Mouse (Mus musculus) 3T3-L1 (cell line): ENCODE data around the gene Htr1b.
A peak's percentile ranks its signal among the peaks of the same experiment; 100 is the strongest.

Experiments used
- DNase-seq: peaks from one replicate; pipeline ENCODE4 v3.0.0-alpha.2; 2015; ENCODE audit warnings: low read depth, low spot score

Htr1b gene

GRCm38 (mm10) chr9:81633437-81633973, at the start of gene Htr1b:
Htr1b (minus strand) TSS chr9:81633828.
- DNase-seq: no peak

DNA sequence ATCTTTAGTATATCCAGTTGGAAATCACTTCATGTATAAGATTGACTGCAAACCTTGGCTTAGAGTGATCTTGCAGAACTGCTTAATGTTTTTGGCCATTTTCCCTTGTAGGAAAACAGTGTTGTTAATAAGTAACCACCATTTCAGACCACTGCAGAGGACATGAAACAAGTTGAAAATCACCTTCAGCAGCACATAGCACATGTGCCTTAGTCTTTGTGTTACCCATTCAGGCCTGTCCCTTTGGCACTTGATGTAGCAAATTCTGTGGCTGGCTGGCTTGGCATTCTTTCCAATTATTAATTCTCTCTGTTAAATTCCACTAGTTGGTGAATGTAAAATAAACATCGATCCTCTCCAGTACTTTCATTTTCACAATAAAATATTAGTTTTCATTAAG, 43.1 kb upstream of the Htr1b start:
- no peak for DNase-seq

GRCm38 (mm10) chr9:81637486-81637885, 3.9 kb upstream of the Htr1b start:
- DNase-seq: no peak

GRCm38 (mm10) chr9:81635109-81635508, 1.5 kb upstream of the Htr1b start:
- DNase-seq: no peak

DNA sequence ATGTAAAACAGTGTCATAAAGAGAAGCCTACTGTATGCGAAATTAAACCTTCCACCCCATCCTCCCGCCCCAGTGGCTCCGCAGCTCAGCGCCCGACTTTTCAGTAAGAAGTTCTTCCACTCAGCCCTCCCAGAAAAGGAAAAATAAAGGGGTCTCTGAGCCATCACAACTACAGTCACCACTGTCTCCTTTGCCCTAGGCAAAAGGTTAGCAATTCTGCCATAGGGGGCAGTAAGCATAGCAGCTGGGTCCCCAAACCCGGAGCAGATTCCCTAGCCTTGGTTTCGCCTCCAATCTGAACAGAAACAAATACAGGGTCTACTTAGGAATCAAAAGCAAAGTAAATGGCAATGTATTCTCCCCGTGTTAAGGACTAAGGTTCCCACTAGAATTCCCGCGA, 535 bp upstream of the Htr1b start:
- DNase-seq: no peak

DNA sequence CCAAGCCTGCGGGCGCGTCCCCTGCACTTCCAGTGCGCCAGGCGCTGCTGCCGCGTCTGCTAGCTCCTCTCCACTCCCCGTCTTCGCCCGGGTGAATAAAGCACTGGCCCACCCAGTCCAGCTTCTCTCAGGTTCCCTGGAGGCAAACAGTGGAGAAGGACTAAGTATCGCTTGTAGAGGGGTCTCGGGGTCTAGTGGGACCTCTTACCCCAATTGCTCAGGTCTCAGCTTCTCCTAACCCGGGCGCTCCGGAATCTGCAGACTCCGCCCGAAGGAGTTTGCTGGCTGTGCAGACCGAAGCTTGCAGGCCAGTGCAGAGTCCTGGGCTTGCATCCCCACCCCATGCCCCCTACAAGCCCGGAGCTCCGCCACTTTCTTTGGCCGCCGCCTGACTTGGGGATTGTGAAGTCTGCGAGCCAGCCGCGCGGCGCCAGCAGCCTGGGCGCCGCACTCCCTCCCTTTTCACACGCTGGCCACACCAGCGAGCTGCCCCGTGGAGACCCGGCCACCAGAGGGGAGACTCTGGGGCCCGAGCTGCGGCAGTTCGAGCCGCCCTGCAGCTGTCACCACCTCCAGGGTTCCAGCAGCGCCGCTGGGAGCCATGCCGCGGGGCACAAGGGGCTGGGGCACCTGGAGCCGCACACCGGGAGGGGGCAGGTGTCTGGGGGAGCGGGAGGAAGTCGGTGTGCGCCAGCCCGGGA, 742 bp downstream of the Htr1b start:
- DNase-seq: no peak

DNA sequence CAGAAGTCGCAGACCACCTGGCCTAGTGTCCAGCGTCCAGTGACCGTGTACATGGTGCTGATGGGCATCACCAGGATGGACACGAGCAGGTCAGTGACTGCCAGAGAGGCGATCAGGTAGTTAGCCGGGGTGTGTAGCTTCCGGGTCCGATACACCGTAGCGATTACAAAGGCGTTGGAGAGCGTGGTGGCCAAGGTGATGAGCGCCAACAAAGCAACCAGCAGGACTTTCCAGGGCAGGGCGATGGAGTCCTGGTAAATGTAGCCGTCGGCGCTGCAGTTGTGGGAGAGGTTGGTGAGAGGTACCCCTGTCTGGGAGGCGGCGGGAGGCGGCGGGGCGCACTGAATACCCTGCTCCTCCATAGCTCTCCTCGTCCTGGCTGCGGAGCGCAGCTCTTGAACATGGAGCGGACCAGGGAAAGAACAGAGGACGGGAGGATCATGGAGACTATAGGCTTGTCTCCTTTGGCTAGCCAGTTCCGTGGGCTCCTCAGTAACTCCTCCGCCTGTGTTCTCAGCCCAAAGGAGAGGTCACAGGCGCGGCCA, 1.4 kb downstream of the Htr1b start:
- DNase-seq: no peak

DNA sequence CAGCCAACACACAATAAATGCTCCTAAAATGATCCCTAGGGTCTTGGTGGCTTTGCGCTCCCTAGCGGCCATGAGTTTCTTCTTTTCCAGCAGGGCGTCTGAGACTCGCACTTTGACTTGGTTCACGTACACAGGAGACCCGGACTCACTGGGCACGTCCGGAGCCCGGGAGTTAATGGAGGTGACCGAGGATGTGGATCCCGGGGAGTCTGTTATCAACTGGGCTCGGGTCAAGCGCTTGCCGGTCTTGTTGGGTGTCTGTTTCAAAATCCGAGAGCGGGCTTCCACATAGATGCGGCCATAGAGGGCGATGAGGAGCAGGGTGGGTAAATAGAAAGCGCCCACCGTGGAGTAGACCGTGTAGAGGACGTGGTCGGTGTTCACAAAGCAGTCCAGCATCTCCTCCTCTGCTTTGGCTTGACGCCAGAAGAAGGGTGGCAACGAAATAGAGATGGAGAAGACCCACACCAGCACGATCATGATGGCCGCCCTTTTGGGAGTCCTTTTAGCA, 2.0 kb downstream of the Htr1b start:
- DNase-seq: no peak

DNA sequence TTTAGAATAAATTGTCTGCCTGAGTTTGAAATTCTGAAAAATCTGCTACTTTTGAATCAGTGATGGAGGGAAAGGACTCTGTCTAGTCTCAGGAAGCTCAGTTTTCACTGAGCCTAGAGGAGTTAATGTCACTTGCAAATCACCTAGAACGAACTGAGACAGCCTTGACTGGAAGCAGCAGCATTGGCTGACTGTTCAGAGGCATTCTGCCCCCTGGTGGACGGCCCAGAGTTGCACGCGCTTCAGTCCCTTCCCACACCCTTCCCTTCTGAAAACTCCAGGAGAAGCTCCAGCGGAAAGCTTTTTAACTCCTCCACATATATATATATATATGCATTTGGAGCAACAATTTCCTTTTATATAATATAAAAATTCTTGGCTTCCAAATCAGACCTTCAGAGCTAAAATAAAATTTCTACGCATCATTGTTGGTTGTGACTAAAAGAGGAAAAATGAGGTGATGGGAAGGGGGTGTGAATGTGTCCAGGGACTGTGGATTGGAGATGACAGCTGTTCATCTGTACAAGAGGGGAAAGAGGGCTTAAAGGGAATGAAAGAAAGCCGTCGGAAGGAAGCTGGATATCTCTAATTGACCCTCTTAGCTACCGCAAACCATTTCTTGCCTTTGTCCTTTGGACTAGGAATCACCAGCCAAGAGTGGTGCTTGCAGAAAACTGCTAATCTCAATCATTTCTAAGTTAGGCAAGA, 6.6 kb downstream of the Htr1b start:
- DNase-seq: peak; percentile 63

DNA sequence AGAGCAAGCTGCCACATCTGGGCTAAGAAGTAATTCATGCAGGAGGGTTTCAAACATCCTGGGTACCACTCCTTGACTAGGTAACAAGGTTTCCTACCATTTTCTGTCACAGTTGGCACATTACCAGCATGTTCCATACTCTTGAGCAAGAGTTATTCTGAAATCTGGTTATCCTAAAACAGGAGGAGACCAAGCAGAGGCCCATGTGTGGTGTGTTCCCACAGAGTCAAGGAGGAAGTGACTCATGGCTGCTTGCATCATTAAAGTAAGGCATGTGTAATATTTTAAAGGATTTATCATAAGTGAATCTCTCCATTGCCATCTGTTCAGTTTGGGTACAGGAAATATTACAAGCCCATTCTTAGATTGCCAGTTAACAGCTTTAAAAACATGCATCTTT, 7.7 kb downstream of the Htr1b start:
- peak; percentile 45 for DNase-seq

DNA sequence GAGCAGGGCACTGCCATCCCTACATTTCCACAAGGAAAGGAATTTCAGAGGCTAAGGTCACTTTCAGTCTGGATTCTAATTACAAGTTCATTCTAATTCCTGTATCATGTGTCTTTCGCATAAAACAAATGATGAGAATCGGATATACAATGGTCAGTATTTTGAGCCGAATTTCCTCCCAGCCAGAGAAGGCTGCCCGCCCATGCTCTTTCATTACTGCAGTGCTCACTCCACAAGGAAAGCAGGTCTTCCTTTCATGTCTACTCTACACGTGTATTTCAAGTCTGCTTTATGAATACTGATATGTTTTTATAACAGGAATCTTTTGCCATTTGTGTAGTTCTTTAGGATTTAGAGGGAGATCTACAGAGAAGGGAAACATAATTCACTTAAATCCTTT, 10.8 kb downstream of the Htr1b start:
- no peak for DNase-seq

GRCm38 (mm10) chr9:81611022-81611421, 22.6 kb downstream of the Htr1b start:
- no peak for DNase-seq
